Mouse (Mus musculus) MEL (cell line): ENCODE data around the gene Mrps26. TPM values are rescaled to one million over a fixed set of nuclear protein-coding genes. Genes with fewer than 3 reads are reported as not detected.

ENCODE experiments used
- DNase-seq: peaks from one replicate; pipeline ENCODE4 v3.0.0; 2011; ENCODE audit warnings: low read depth, low spot score
- H3K27ac ChIP-seq: 2 replicates; pipeline ENCODE4 v1.5.1; 2012; ENCODE audit warnings: low read depth, mild to moderate bottlenecking, control low read depth, low read length, moderate library complexity; ENCODE audit not compliant: control insufficient read depth
- H3K27me3 ChIP-seq, 2 experiments: fragments of 150-350 bp in 1 of 2; sonication (generic) in 1 of 2; 2 replicates each; pipeline ENCODE4 v1.6.1; 2012; ENCODE audit warnings: low read length in 2 of 2, mild to moderate bottlenecking in 2 of 2, improper control_type of control experiment in 1 of 2, moderate library complexity in 1 of 2; ENCODE audit not compliant: insufficient read depth in 2 of 2, control insufficient read depth in 1 of 2
- H3K36me3 ChIP-seq, 2 experiments: 2 replicates each; pipeline ENCODE4 v1.6.1; 2012 to 2014; ENCODE audit warnings: low read length in 2 of 2, improper control_type of control experiment in 1 of 2, inconsistent platforms in 1 of 2, mild to moderate bottlenecking in 1 of 2; ENCODE audit not compliant: insufficient read depth in 2 of 2, control insufficient read depth in 1 of 2
- H3K4me1 ChIP-seq, 2 experiments: fragments of 150-350 bp in 1 of 2; sonication (generic) in 1 of 2; 2 replicates each; pipeline ENCODE4 v1.6.1; 2012; ENCODE audit warnings: low read length in 2 of 2, improper control_type of control experiment in 1 of 2, mild to moderate bottlenecking in 1 of 2; ENCODE audit not compliant: insufficient read depth in 2 of 2, control insufficient read depth in 1 of 2
- H3K4me3 ChIP-seq, 2 experiments: fragments of 150-350 bp in 1 of 2; sonication (generic) in 1 of 2; 2 replicates each; pipeline ENCODE4 v1.5.1; 2012; ENCODE audit warnings: low read depth in 2 of 2, low read length in 2 of 2, mild to moderate bottlenecking in 2 of 2, moderate library complexity in 2 of 2, control low read depth in 1 of 2, improper control_type of control experiment in 1 of 2; ENCODE audit not compliant: control insufficient read depth in 1 of 2, insufficient read depth in 1 of 2
- H3K79me2 ChIP-seq: 2 replicates; pipeline ENCODE4 v1.6.1; 2012; ENCODE audit warnings: mild to moderate bottlenecking, low read length, moderate library complexity; ENCODE audit not compliant: control insufficient read depth, poor library complexity, insufficient read depth
- H3K9ac ChIP-seq: 2 replicates; pipeline ENCODE4 v1.6.1; 2012; ENCODE audit warnings: low read depth, mild to moderate bottlenecking, control low read depth, low read length, moderate library complexity; ENCODE audit not compliant: control insufficient read depth, poor library complexity, severe bottlenecking
- H3K9me3 ChIP-seq: fragments of 150-350 bp; sonication (generic); replicated peaks from 2 replicates; pipeline ENCODE4 v1.6.1; 2012; ENCODE audit warnings: mild to moderate bottlenecking, low read length, improper control_type of control experiment, moderate library complexity; ENCODE audit not compliant: insufficient read depth
- CHD1 ChIP-seq: IDR thresholded peaks from 2 replicates; pipeline ENCODE4 v1.6.1; 2012; ENCODE audit warnings: low read depth, mild to moderate bottlenecking, inconsistent platforms, low read length, improper control_type of control experiment
- CHD2 ChIP-seq: IDR thresholded peaks from 2 replicates; pipeline ENCODE4 v1.6.1; 2011; ENCODE audit warnings: low read length, improper control_type of control experiment
- EP300 ChIP-seq, 2 experiments: IDR thresholded peaks; 2 replicates each; pipeline ENCODE4 v1.6.1; 2011; ENCODE audit warnings: improper control_type of control experiment in 2 of 2, low read length in 2 of 2, low read depth in 1 of 2, mild to moderate bottlenecking in 1 of 2
- ETS1 ChIP-seq: IDR thresholded peaks from 2 replicates; pipeline ENCODE4 v1.6.1; 2012; ENCODE audit warnings: low read depth, mild to moderate bottlenecking, inconsistent platforms, low read length, improper control_type of control experiment, moderate library complexity
- GABPA ChIP-seq: IDR thresholded peaks from 2 replicates; pipeline ENCODE4 v1.6.1; 2012; ENCODE audit warnings: low read depth, mild to moderate bottlenecking, inconsistent platforms, low read length, improper control_type of control experiment, moderate library complexity
- GATA1 ChIP-seq: IDR thresholded peaks from 2 replicates; pipeline ENCODE4 v1.6.1; 2011; ENCODE audit warnings: low read depth, low read length, improper control_type of control experiment
- HCFC1 ChIP-seq: IDR thresholded peaks from 2 replicates; pipeline ENCODE4 v1.6.1; 2012; ENCODE audit warnings: low read depth, mild to moderate bottlenecking, inconsistent platforms, low read length, improper control_type of control experiment, moderate library complexity
- MAFK ChIP-seq: IDR thresholded peaks from 2 replicates; pipeline ENCODE4 v1.6.1; 2011; ENCODE audit warnings: low read depth, mild to moderate bottlenecking, low read length, improper control_type of control experiment, borderline replicate concordance
- MAX ChIP-seq: IDR thresholded peaks from 2 replicates; pipeline ENCODE4 v1.6.1; 2011; ENCODE audit warnings: low read length, improper control_type of control experiment
- MAZ ChIP-seq: IDR thresholded peaks from 2 replicates; pipeline ENCODE4 v1.6.1; 2012; ENCODE audit warnings: low read depth, mild to moderate bottlenecking, inconsistent platforms, low read length, improper control_type of control experiment
- MXI1 ChIP-seq: IDR thresholded peaks from 2 replicates; pipeline ENCODE4 v1.6.1; 2011; ENCODE audit warnings: mild to moderate bottlenecking, low read depth, low read length, improper control_type of control experiment
- MYC ChIP-seq: IDR thresholded peaks from 2 replicates; pipeline ENCODE4 v1.6.1; 2011; ENCODE audit warnings: low read depth, mild to moderate bottlenecking, low read length, improper control_type of control experiment, moderate library complexity
- POLR2A ChIP-seq, 2 experiments: IDR thresholded peaks; 2 replicates each; pipeline ENCODE4 v1.6.1; 2011 to 2012; ENCODE audit warnings: low read length in 2 of 2, mild to moderate bottlenecking in 2 of 2, control low read depth in 1 of 2, improper control_type of control experiment in 1 of 2, low read depth in 1 of 2, moderate library complexity in 1 of 2; ENCODE audit not compliant: control insufficient read depth in 1 of 2, insufficient read depth in 1 of 2, poor library complexity in 1 of 2
- POLR2AphosphoS2 ChIP-seq: IDR thresholded peaks from 2 replicates; pipeline ENCODE4 v1.6.1; 2011; ENCODE audit warnings: low read length, improper control_type of control experiment
- POLR2AphosphoS5 ChIP-seq: IDR thresholded peaks from 2 replicates; pipeline ENCODE4 v1.6.1; 2012; ENCODE audit warnings: low read depth, borderline replicate concordance, mild to moderate bottlenecking, inconsistent platforms, low read length, moderate library complexity, mixed read lengths
- RCOR1 ChIP-seq: IDR thresholded peaks from 2 replicates; pipeline ENCODE4 v1.6.1; 2012; ENCODE audit warnings: low read depth, mild to moderate bottlenecking, inconsistent platforms, low read length, improper control_type of control experiment
- TBP ChIP-seq: IDR thresholded peaks from 2 replicates; pipeline ENCODE4 v1.8.0; 2011; ENCODE audit warnings: low read depth, low read length, improper control_type of control experiment
- TCF12 ChIP-seq: IDR thresholded peaks from 2 replicates; pipeline ENCODE4 v1.6.1; 2014; ENCODE audit warnings: low read depth, mild to moderate bottlenecking, inconsistent platforms, low read length, improper control_type of control experiment, moderate library complexity
- USF1 ChIP-seq: IDR thresholded peaks from 2 replicates; pipeline ENCODE4 v1.6.1; 2014; ENCODE audit warnings: low read depth, mild to moderate bottlenecking, inconsistent platforms, low read length, improper control_type of control experiment, moderate library complexity
- USF2 ChIP-seq, 2 experiments: IDR thresholded peaks; 2 replicates each; pipeline ENCODE4 v1.6.1; 2011 to 2012; ENCODE audit warnings: improper control_type of control experiment in 2 of 2, low read length in 2 of 2, borderline replicate concordance in 1 of 2, inconsistent platforms in 1 of 2, low read depth in 1 of 2, mild to moderate bottlenecking in 1 of 2; ENCODE audit not compliant: insufficient read depth in 1 of 2
- ZMIZ1 ChIP-seq: IDR thresholded peaks from 2 replicates; pipeline ENCODE4 v1.6.1; 2012; ENCODE audit warnings: low read depth, mild to moderate bottlenecking, inconsistent platforms, low read length, improper control_type of control experiment, moderate library complexity
- polyA plus RNA-seq, 2 experiments: library from polyadenylated mRNA; stranded (reverse) in 1 of 2; unstranded in 1 of 2; fragments of >175 nt in 1 of 2; fragments of >200 nt in 1 of 2; gene quantifications; 2 replicates each; pipeline versions ENCODE4 v1.2.1 to v1.2.4; 2012; ENCODE audit warnings: low replicate concordance in 2 of 2, low read depth in 1 of 2; ENCODE audit not compliant: insufficient read length in 2 of 2, insufficient read depth in 1 of 2, missing spikeins in 1 of 2
- total RNA-seq: library from RNA; depleted of rRNA; stranded (reverse); fragments of 300-350 nt; gene quantifications from 2 replicates; pipeline ENCODE4 v1.2.3, GENCODE M21; 2012

Mrps26 gene
- total and polyA plus RNA-seq, 3 experiments, result 121 to 154 TPM; not detected in 1

GRCm38 (mm10) chr2:130591016-130591415, 27.5 kb downstream of the Mrps26 start:
- Histone ChIP-seq H3K9me3 (no peaks in the 10 kb centered on the region), H3K27me3 (no peaks in the 10 kb centered on the region), H3K79me2 (no peaks in the 10 kb centered on the region), H3K4me1 (peaks cover 21 to 28% of the 10 kb centered on the region in 2 experiments), H3K27ac (no peak overlapping the region), H3K9ac (no peak overlapping the region), H3K36me3 (peaks cover 0 to 20% of the 10 kb centered on the region in 2 experiments; a peak in 2 of 4 replicates), H3K4me3 (no peak overlapping the region)
- no peak for DNase-seq
- TF ChIP-seq HCFC1, result no peak

- Histone ChIP-seq H3K4me3 (no peak overlapping the region), H3K9me3 (no peaks in the 10 kb centered on the region), H3K27ac (peak overlapping the region; percentile 44), H3K27me3 (no peaks in the 10 kb centered on the region), H3K9ac (no peak overlapping the region), H3K4me1 (peaks cover 27 to 34% of the 10 kb centered on the region in 2 experiments), H3K36me3 (peaks cover 0 to 36% of the 10 kb centered on the region in 2 experiments; a peak in 3 of 4 replicates), H3K79me2 (no peaks in the 10 kb centered on the region)
- no peak; the same call in 1 of the 2 replicates for TF ChIP-seq CHD2
- TF ChIP-seq POLR2A (IDR thresholded peaks at IDR 0.05; ENCODE audit: control insufficient read depth in 1 of 2, insufficient read depth in 1 of 2, low read depth in 1 of 2, low read length in 2 of 2, poor library complexity in 1 of 2), result no peak
- no peak for TF ChIP-seq ZMIZ1
- TF ChIP-seq USF1, result no peak
- TF ChIP-seq TCF12, result peak; percentile 67; the same call in 1 of the 2 replicates
- no peak for TF ChIP-seq MAX
- TF ChIP-seq EP300 (IDR thresholded peaks at IDR 0.05; ENCODE audit: low read depth in 1 of 2, low read length in 2 of 2), result peak; percentile 56 to 67; a peak in 3 of 4 replicates
- peak; percentile 38; the same call in 1 of the 2 replicates for TF ChIP-seq MXI1
- TF ChIP-seq MYC, result no peak
- no peak for TF ChIP-seq MAZ
- TF ChIP-seq POLR2AphosphoS5, result no peak
- no peak for TF ChIP-seq GABPA
- no peak for TF ChIP-seq POLR2AphosphoS2
- TF ChIP-seq ETS1, result peak; percentile 46; the same call in 1 of the 2 replicates
- no peak for TF ChIP-seq CHD1
- TF ChIP-seq TBP, result no peak
- peak; percentile 71 for TF ChIP-seq GATA1
- peak; percentile 32; the same call in 1 of the 2 replicates for TF ChIP-seq RCOR1
- no peak for TF ChIP-seq MAFK
- no peak for TF ChIP-seq USF2 (IDR thresholded peaks at IDR 0.05; ENCODE audit: borderline replicate concordance in 1 of 2, insufficient read depth in 1 of 2, low read depth in 1 of 2, low read length in 2 of 2)
- DNase-seq, result peak; percentile 28
Measured at GRCm38 (mm10) chr2:130595596-130595995, 32.1 kb downstream of the Mrps26 start.
